Mouse (Mus musculus): ENCODE data around the gene Kif27.

- no peak for TF ChIP-seq CTCF (IDR thresholded peaks at IDR 0.05; ENCODE audit: low read depth, low read length)
- TF ChIP-seq GATA2 (IDR thresholded peaks at IDR 0.05; ENCODE audit: borderline replicate concordance, low read depth, low read length): no peak
- TF ChIP-seq POLR2AphosphoS5 (IDR thresholded peaks at IDR 0.05; ENCODE audit: insufficient replicate concordance, low read depth, low read length): no peak
- TF ChIP-seq GATA1 (IDR thresholded peaks at IDR 0.05; ENCODE audit: borderline replicate concordance, low read length): no peak
Measured at GRCm38 (mm10) chr13:58397651-58398050, 38.7 kb upstream of the Kif27 start.
